Comparison of ENCODE assay signal across 32 mouse cellular contexts in the genomic region with DNA sequence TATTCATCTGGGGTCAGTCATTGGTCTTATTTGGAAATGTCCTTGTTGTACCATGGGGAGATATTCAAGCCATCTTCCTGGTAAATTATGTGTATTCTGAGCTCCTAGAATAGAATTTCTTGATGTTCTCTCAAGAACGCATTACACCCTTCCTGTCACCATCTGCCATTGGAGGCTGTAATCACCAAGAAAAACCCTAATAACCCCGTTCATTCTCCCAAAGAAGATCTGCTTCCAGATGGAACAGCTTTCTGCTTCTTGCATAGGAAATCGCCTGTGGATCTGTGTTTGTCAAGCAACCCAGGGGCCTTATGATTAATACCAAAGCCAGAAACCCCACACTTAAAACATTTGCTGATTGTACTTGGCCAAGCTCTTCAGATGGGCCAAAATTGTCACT. TPM values are rescaled to one million over a fixed set of nuclear protein-coding genes. Genes with fewer than 3 reads are reported as not detected.
DNase-seq lines count a peak whose midpoint lies in the region; ATAC-seq and TF ChIP-seq lines count a peak whose summit lies in the region.
"Had no signal": no experiment of that assay in that cellular context is flagged by ENCODE, and none has a peak within 500 bp of the region (broad histone marks: within the 10 kb centered on the region; RNA-seq: fewer than 3 reads in every experiment).

No protein-coding gene starts in this region.

- no peaks in the 10 kb centered on the region for H3K27me3 ChIP-seq in midbrain, postnatal 0 days (ENCODE audit: insufficient read depth, low read length)
- H3K27me3 ChIP-seq: forebrain, embryonic 12.5 days had no signal

- no peak for TF ChIP-seq CTCF in brain, embryonic 14.5 days (IDR thresholded peaks at IDR 0.05; ENCODE audit: borderline replicate concordance, extremely low read depth, insufficient read depth, insufficient read length)
- no peak for TF ChIP-seq CTCF in lung, adult 2 months (IDR thresholded peaks at IDR 0.05; ENCODE audit: insufficient read depth, low read length)
- no peak for TF ChIP-seq CTCF in midbrain, postnatal 0 days (IDR thresholded peaks at IDR 0.05)

- no peak overlapping the region for H3K9ac ChIP-seq in midbrain, postnatal 0 days (replicated peaks; ENCODE audit: low read length, poor library complexity, severe bottlenecking)
- H3K9ac ChIP-seq: embryonic facial prominence, embryonic 13.5 days; forebrain, embryonic 12.5 days; hindbrain, embryonic 14.5 days had no signal

- no peak overlapping the region for H3K4me2 ChIP-seq in midbrain, postnatal 0 days (ENCODE audit: low read depth, low read length, poor library complexity, severe bottlenecking)
- H3K4me2 ChIP-seq: embryonic facial prominence, embryonic 13.5 days; forebrain, embryonic 12.5 days; heart, embryonic 11.5 days; hindbrain, embryonic 14.5 days had no signal

- no peak overlapping the region for H3K4me3 ChIP-seq in lung, adult 2 months (replicated peaks; ENCODE audit: extremely low read depth, low read depth, low read length)
- H3K4me3 ChIP-seq in midbrain, postnatal 0 days (ENCODE audit: low read depth, low read length): no peak overlapping the region
- H3K4me3 ChIP-seq: embryonic facial prominence, embryonic 10.5 days; embryonic facial prominence, embryonic 13.5 days; erythroblast, embryonic 14.5 days; forebrain, embryonic 12.5 days; hindbrain, embryonic 10.5 days had no signal

- H3K36me3 ChIP-seq in midbrain, postnatal 0 days (ENCODE audit: insufficient read depth, low read length): peaks cover 13% of the 10 kb centered on the region; the same call in 1 of the 2 replicates
- H3K36me3 ChIP-seq: embryonic facial prominence, embryonic 10.5 days; embryonic facial prominence, embryonic 13.5 days; forebrain, embryonic 12.5 days; hindbrain, embryonic 10.5 days had no signal

- DNase-seq in frontal cortex, postnatal 25 days (ENCODE audit: low spot score in 2 of 2): no peak
- DNase-seq in layer of hippocampus, adult 18-20 months (ENCODE audit: low spot score in 2 of 2): peak; percentile 44 to 63
- no peak for DNase-seq in layer of hippocampus, postnatal 25 days (ENCODE audit: extremely low spot score in 1 of 2, low spot score in 1 of 2)
- peak; percentile 82 for DNase-seq in brain, adult 2 months (ENCODE audit: low read depth, low spot score)
- peak; percentile 31 for DNase-seq in brain, embryonic 14.5 days (ENCODE audit: low read depth)
- DNase-seq in lung, adult 2 months: no peak
- no peak for DNase-seq in midbrain, postnatal 0 days (ENCODE audit: low spot score)
- DNase-seq: adrenal gland, adult 2 months; adrenal gland, postnatal 14 days; cerebellum, adult 9-11 months; cerebellum, postnatal 25 days; embryo, embryonic 11 days; gastrocnemius, postnatal 10 days; gastrocnemius, postnatal 36 days had no signal

- 84% methylated on average over 3 of the region's 3 CpGs for WGBS in lung, adult 2 months
- WGBS in midbrain, postnatal 0 days: 85% methylated on average over 3 of the region's 3 CpGs

- H3K27ac ChIP-seq in midbrain, postnatal 0 days (ENCODE audit: low read depth, low read length): no peak overlapping the region
- H3K27ac ChIP-seq: embryonic facial prominence, embryonic 10.5 days; embryonic facial prominence, embryonic 13.5 days; forebrain, embryonic 12.5 days; hindbrain, embryonic 10.5 days; hindbrain, embryonic 14.5 days; hindbrain, postnatal 0 days had no signal

- no peak for TF ChIP-seq POLR2A in brain, embryonic 14.5 days (IDR thresholded peaks at IDR 0.05; ENCODE audit: borderline replicate concordance, extremely low read depth, insufficient read depth, insufficient read length, poor library complexity, severe bottlenecking)
- no peak for TF ChIP-seq POLR2A in lung, adult 2 months (IDR thresholded peaks at IDR 0.05; ENCODE audit: borderline replicate concordance, extremely low read depth, low read depth, low read length)

- no peaks in the 10 kb centered on the region for H3K4me1 ChIP-seq in lung, adult 2 months (ENCODE audit: control insufficient read depth, insufficient read depth, low read length)
- H3K4me1 ChIP-seq in midbrain, postnatal 0 days (ENCODE audit: insufficient read depth, low read length): no peaks in the 10 kb centered on the region
- H3K4me1 ChIP-seq: embryonic facial prominence, embryonic 10.5 days; embryonic facial prominence, embryonic 13.5 days; forebrain, embryonic 12.5 days; hindbrain, embryonic 10.5 days had no signal

- 0 out of 2 replicates have a peak, but pooled peaks have one; percentile 35 for ATAC-seq in frontal cortex, adult (ENCODE audit: low TSS enrichment)
- no peak for ATAC-seq in midbrain, postnatal 0 days (ENCODE audit: low FRiP score)
- ATAC-seq: CD4-positive, CD25-positive, alpha-beta regulatory T cell, adult 4 months; forebrain, embryonic 16.5 days; hindbrain, postnatal 0 days; inflammation-experienced regulatory T-cells, adult 6 months had no signal

- no peaks in the 10 kb centered on the region for H3K9me3 ChIP-seq in midbrain, postnatal 0 days (ENCODE audit: low read length)
- H3K9me3 ChIP-seq: embryonic facial prominence, embryonic 10.5 days; embryonic facial prominence, embryonic 13.5 days; forebrain, embryonic 12.5 days; hindbrain, embryonic 10.5 days had no signal

RNA-seq across cellular contexts. Expression of gene Grem1, which starts 20.9 kb away (rescaled TPM):
- total RNA-seq in layer of hippocampus, adult 18-20 months (2021): 1 to 10 TPM; 5.6 to 7.4 TPM
- 1 to 10 TPM; 6.3 to 6.9 TPM for total RNA-seq in layer of hippocampus, postnatal 25 days (2021)
- 1.4 and 3.1 TPM in 2 replicates for polyA plus RNA-seq in brain, embryonic 14.5 days (2012; rRNA removed)
- polyA plus RNA-seq in lung, adult 2 months (2012; rRNA removed): 0.54 and 0.55 TPM in 2 replicates
- 4.1 and 4.2 TPM in 2 replicates for total RNA-seq in midbrain, postnatal 0 days (2014; rRNA removed)
- 1.1 and 1.2 TPM in 2 replicates for polyA plus RNA-seq in midbrain, postnatal 0 days (2015; fragmentation: Nextera tagmentation; extraction: Ambion mirVana)
- total RNA-seq: gastrocnemius, postnatal 36 days; granulocyte monocyte progenitor cell, adult 5-6 weeks; heart, adult 8-10 months; heart, postnatal 25 days; MEL had no signal
- polyA plus RNA-seq: adrenal gland, adult 2 months; CD4-positive, CD25-positive, alpha-beta regulatory T cell, adult 4 months; erythroblast, embryonic 14.5 days; heart, postnatal 0 days; inflammation-experienced regulatory T-cells, adult 6 months had no signal

RNA-seq across cellular contexts. Expression of gene Scg5, which starts 49.6 kb away (rescaled TPM):
- 100 to 1,000 TPM; 404 to 421 TPM for total RNA-seq in layer of hippocampus, adult 18-20 months (2021)
- 100 to 1,000 TPM; 371 to 410 TPM for total RNA-seq in layer of hippocampus, postnatal 25 days (2021)
- 120 and 122 TPM in 2 replicates for polyA plus RNA-seq in brain, embryonic 14.5 days (2012; rRNA removed)
- polyA plus RNA-seq in lung, adult 2 months (2012; rRNA removed): 0.49 and 0.57 TPM in 2 replicates
- 234 and 270 TPM in 2 replicates for total RNA-seq in midbrain, postnatal 0 days (2014; rRNA removed)
- 406 and 419 TPM in 2 replicates for polyA plus RNA-seq in midbrain, postnatal 0 days (2015; fragmentation: Nextera tagmentation; extraction: Ambion mirVana)
- total RNA-seq: gastrocnemius, adult 18-20 months; gastrocnemius, postnatal 36 days; granulocyte monocyte progenitor cell, adult 5-6 weeks; heart, postnatal 25 days had no signal

Comparison
In these comparisons a context has a peak if more than half of its experiments do, and no peak if none do; other contexts are left out.
1. DNase-seq: peak in layer of hippocampus, adult 18-20 months (2 of 2), brain, adult 2 months (single experiment) and brain, embryonic 14.5 days (single experiment); none in frontal cortex, postnatal 25 days (0 of 2), layer of hippocampus, postnatal 25 days (0 of 2), lung, adult 2 months (single experiment) and midbrain, postnatal 0 days (single experiment).